Mouse (Mus musculus) cerebellum, adult 18-20 months (tissue): Measurements from ENCODE around the gene Dhrs3.

Experiments
- DNase-seq, 2 experiments: peaks; one replicate each; pipeline ENCODE4 v3.0.0; 2021

The Dhrs3 gene

GRCm38 (mm10) chr4:144892133-144892936 is at the start of gene Dhrs3:
Gene Dhrs3, plus strand, starts transcription at chr4:144892827.
- DNase-seq: peak; percentile 47 to 52

GRCm38 (mm10) chr4:144861756-144862505 is 30.7 kb upstream of the Dhrs3 start:
- DNase-seq: no peak

- no peak for DNase-seq
Measured at GRCm38 (mm10) chr4:144867926-144868325, 24.7 kb upstream of the Dhrs3 start.

GRCm38 (mm10) chr4:144868584-144868983 is 24.0 kb upstream of the Dhrs3 start:
- DNase-seq: no peak

GRCm38 (mm10) chr4:144872905-144873304 is 19.7 kb upstream of the Dhrs3 start:
- DNase-seq: no peak

- DNase-seq: no peak
Measured at GRCm38 (mm10) chr4:144875576-144876093, 17.0 kb upstream of the Dhrs3 start.

- DNase-seq: no peak
Measured at GRCm38 (mm10) chr4:144879549-144879948, 13.1 kb upstream of the Dhrs3 start.

GRCm38 (mm10) chr4:144881376-144881775 is 11.3 kb upstream of the Dhrs3 start:
- no peak for DNase-seq

- DNase-seq: no peak
Measured at GRCm38 (mm10) chr4:144882881-144883331, 9.7 kb upstream of the Dhrs3 start.

- DNase-seq: no peak
Measured at GRCm38 (mm10) chr4:144886460-144886859, 6.2 kb upstream of the Dhrs3 start.

GRCm38 (mm10) chr4:144888750-144889149 is 3.9 kb upstream of the Dhrs3 start:
- no peak for DNase-seq

GRCm38 (mm10) chr4:144889505-144890301 is 2.9 kb upstream of the Dhrs3 start:
- DNase-seq: no peak

GRCm38 (mm10) chr4:144890690-144891120 is 1.9 kb upstream of the Dhrs3 start:
- peak; percentile 52 to 58 for DNase-seq

GRCm38 (mm10) chr4:144891121-144891711 is 1.4 kb upstream of the Dhrs3 start:
- peak in 1 of 2 experiments; percentile 17 for DNase-seq

- no peak for DNase-seq
Measured at GRCm38 (mm10) chr4:144891743-144892132, 889 bp upstream of the Dhrs3 start.

GRCm38 (mm10) chr4:144892937-144893272 is 278 bp downstream of the Dhrs3 start:
- no peak for DNase-seq

- peak; percentile 17 to 35 for DNase-seq
Measured at GRCm38 (mm10) chr4:144893561-144894486, 1.2 kb downstream of the Dhrs3 start.

- peak in 1 of 2 experiments; percentile 14 for DNase-seq
Measured at GRCm38 (mm10) chr4:144894487-144895210, 2.0 kb downstream of the Dhrs3 start.

- DNase-seq: no peak
Measured at GRCm38 (mm10) chr4:144895211-144895590, 2.6 kb downstream of the Dhrs3 start.

- DNase-seq: no peak
Measured at GRCm38 (mm10) chr4:144896321-144896720, 3.7 kb downstream of the Dhrs3 start.
